Mouse (Mus musculus): ENCODE measurements around the gene Thnsl2.

DNA sequence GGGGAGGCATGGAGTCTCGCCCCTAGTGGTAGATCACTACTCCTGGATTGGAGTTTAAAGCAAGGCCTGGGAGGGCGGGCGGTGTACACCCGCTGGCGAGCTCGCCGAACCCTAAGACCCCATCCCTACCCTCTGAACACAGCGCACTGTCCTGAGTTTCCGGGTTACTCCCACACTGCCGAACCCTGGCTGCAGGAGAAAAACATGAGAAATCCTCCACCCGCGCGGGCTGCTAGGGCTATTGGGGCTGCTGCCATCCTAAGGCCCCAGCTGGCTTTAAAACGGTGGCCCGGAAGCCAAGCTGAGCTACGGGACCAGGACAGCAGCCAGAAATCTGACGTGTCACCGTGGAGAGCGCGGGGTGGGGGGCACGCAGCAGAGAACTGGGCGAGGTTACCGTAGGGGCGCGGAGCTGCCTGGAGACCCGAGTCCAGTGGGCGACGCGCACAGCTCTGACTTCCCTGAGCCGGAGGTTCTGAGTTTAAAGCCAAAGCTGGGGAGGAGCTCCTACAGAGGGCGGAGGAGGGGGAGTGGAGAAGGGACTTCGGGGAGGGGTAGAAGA, at the start of gene Thnsl2:
- TF ChIP-seq MYOG (IDR thresholded peaks at IDR 0.05; ENCODE audit: control insufficient read depth in 1 of 3, insufficient read depth in 1 of 3, insufficient read length in 2 of 3, low read depth in 2 of 3) (no peak), TCF12 (IDR thresholded peaks at IDR 0.05; ENCODE audit: insufficient read depth, poor library complexity, severe bottlenecking) (no peak), POLR2A (IDR thresholded peaks at IDR 0.05; ENCODE audit: insufficient read length, low read depth) (no peak), MYOD1 (IDR thresholded peaks at IDR 0.05; ENCODE audit: control insufficient read depth in 1 of 3, insufficient read length in 2 of 3, low read depth in 2 of 3) (no peak), USF1 (IDR thresholded peaks at IDR 0.05; ENCODE audit: low read depth) (no peak), MAX (IDR thresholded peaks at IDR 0.05; ENCODE audit: low read depth) (no peak), SRF (IDR thresholded peaks at IDR 0.05; ENCODE audit: control insufficient read depth, insufficient read length, low read depth) (no peak), CEBPB (IDR thresholded peaks at IDR 0.05; ENCODE audit: insufficient read depth, poor library complexity, severe bottlenecking) (no peak), POLR2AphosphoS2 (IDR thresholded peaks at IDR 0.05; ENCODE audit: insufficient read length, low read depth) (no peak), E2F4 (IDR thresholded peaks at IDR 0.05; ENCODE audit: insufficient read depth) (no peak), TCF3 (IDR thresholded peaks at IDR 0.05; ENCODE audit: insufficient read length, low read depth) (no peak), REST (IDR thresholded peaks at IDR 0.05; ENCODE audit: insufficient read depth, insufficient read length) (no peak)

Data from myocyte (in vitro differentiated cells).